Mouse (Mus musculus) embryo, embryonic 10.5 days (tissue): ENCODE measurements around the gene Gnptg.

Experiments used
- DNase-seq: peaks from one replicate; pipeline ENCODE4 v3.0.0-alpha.2; 2015; ENCODE audit warnings: low spot score

Gene Gnptg

GRCm38 (mm10) chr17:25239695-25240636, at the start of gene Gnptg, which contains the start of gene Tsr3:
Gnptg (minus strand) TSS chr17:25240124.
Tsr3 (plus strand) TSS chr17:25240170.
- DNase-seq = peak; percentile 96

DNA sequence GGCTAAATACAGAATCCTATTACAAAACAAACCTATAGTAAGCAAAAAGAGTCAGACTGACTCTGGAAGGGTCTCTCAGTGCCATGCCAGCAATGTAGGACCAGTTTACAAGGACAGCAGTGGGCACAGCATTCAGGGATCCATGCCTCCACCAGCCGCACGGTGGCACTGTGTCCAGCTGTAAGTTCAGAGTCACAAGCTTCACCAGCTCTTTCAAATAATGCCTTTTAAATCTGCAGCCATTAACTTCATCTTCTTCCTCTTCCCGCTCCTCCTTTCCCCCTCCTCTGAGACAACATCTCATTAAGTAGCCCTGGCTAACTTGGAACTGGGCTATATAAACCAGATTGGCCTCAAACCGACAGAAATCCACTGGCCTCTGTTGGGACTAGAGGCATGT, 48.9 kb upstream of the Gnptg start:
- peak; percentile 71 for DNase-seq

- DNase-seq = peak; percentile 83
These were observed 45.1 kb upstream of the Gnptg start for GRCm38 (mm10) chr17:25285033-25285432.

- no peak for DNase-seq
These were observed 42.2 kb upstream of the Gnptg start for GRCm38 (mm10) chr17:25282133-25282532.

DNA sequence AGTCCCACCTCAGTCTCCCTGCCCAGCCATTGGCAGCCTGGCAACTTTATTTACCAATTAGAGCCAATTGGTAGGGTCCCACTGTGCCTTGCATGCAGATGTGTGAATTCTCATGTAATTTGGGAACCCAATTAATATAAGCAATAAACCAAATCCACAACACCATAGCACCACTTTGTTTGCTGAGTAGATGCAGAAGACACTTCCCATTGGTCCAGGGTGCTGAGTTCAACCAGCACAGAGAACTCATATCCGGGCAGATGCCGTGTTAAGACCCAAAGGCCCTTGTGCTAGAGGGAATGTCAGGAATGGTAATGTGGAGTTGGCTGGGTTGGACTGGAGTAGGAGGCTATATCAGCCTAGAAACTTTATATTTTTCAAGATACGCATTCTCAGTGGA, 35.9 kb upstream of the Gnptg start:
- DNase-seq = no peak

GRCm38 (mm10) chr17:25274571-25275346, 34.8 kb upstream of the Gnptg start, which contains the start of gene Ube2i:
Ube2i (minus strand) TSS chr17:25274622.
- no peak for DNase-seq

DNA sequence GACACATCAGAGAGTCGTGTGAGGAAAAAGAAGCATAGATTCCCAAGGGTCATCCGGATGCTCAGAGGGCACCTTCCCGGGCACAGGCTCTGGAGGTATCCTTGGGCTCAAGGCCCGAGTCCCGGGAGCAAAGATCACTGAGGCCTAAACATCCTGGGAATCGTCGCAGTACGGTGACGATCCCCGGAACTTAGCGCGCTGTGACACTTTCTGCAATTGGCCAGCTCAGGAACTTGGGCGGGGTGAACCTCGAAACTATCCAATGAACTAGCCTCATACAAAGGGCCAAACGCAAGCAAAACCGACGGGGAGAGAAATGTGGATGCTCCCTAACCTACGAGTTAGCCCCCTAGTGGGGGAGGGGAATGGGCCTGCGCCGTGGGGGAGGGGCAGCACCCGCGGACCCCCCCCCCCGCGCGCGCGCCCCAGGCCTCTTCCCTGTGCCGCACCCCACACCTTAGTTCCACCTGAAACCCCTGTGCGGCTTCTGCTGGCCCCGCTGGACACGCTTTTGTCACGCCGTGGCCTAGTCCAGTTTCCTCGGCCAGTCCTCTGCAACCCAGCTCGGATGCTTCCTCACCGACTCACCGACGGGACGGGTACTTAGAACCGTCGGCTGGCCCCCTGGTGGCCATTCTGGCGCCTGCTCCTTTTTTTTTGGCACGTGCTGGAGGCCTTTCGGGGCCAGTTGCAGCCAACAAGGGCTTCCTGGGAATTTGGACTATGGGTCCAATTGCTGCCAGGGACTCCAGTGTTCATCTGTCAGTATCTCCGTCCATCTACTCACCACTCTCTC, 34.0 kb upstream of the Gnptg start:
- peak; percentile 98 for DNase-seq

DNA sequence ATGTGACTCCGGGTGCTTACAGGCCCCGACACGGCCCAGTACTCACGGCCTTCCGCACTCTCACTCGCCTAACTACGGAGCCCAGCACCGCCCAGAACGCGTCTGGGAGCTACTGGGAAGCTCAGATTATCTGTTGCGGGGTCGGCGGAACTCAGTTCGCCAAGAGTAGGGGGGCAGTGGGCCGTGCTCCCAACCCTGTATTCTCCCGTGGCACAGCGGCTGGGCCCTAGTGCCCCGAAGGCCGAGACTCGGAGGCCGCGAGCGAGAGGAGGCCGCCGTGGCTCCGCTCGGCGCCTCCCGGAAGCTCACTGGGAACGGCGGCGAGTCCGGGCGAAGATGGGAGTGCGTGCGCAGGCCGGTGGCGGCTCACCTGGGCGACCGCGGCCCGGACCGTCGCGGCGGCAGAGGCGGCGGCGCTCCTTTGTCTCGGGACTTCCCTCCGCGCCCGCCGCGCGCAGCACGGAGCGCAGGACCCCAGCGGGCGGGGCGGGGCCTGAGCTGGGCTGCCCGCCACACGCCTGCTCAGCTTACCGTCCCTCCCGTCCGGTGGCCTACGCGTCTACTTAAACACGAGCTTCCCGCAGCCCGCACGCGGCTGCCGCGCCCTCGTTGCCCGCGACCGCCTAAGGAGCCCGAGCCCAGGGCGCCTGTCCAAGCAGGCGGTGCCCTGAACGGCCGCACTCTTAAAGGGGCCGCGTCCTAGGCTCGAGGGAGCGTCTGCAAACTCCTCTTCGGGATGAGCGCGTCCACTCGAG, 33.2 kb upstream of the Gnptg start:
- peak; percentile 92 for DNase-seq

GRCm38 (mm10) chr17:25272326-25272725, 32.4 kb upstream of the Gnptg start:
- DNase-seq = peak; percentile 27

DNA sequence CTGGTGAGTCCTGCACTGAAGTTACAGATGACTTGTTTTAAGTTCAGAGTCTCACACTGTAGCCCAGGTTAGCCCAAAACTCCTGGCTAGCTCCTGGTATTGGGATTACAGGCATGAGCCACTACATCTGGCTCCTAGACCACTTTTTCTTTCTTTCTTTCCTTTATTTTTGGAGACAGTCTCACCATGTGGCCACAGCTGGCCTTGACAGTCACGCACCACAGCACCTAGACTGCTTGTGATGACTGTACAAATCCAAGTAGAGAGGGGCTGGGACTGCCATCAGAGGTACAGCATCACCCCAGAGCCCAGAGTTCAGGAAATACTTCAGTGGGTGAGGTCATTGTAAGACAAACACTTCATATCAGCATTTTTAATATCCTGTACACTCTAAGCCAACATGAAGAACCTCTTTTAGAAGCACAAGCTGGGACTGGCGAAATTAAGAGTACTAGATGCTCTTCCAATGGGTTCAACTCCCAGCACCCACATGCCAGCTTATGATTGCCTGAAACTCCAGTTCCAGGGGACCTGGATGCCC, 30.9 kb upstream of the Gnptg start:
- DNase-seq = no peak

GRCm38 (mm10) chr17:25264453-25264852, 24.5 kb upstream of the Gnptg start:
- DNase-seq = no peak

DNA sequence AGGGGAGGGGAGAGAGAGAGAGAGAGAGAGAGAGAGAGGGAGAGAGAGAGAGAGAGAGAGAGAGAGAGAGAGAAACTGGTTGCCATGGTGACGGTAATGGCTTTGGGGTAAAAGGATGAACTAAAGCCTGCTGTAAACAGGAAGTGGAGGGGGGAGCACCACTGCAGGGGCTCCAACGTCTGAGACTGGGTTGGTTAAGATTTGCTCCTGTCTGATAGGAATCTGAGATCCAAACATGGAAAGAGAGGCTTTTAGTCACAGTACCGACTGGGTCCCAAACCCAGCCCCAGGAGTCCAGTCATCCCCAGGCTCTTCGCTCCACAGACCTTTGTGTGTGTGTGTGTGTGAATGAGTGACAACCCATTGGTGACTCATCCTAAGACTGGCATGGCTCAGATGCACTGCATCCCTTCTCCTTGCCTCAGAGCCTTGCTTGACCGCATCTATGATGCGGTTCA, 17.9 kb upstream of the Gnptg start:
- DNase-seq = no peak

DNA sequence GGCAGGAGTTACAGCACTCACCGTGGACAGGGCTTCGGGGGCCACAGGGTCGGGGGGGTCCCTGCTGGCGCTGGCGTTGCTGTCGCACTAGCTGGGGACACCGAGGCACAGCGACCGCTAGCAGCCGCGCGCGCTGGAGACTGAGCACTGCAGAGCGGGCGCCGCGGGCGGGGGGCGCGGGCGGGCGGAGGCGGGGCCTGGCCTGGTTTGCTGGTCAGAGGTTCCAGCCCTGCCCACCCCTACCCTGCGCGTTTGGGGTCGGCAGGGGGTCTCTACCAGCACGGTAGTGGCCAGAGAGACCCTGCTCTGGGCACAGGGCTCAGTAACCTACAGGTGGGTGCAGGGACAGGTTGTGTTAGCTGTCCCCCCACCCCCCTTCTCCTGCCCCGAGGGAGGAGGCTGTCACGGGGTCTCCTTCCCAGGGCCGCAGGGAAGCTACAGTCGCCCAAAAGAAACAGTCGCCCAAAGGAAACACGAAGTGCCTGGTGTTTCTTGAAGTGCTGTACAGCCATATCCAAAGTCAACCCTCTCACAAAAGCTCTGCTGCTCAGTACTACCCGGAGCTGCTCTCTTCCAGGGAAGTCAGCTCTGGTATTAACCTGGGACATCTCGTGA, 16.3 kb upstream of the Gnptg start, which contains the start of gene Baiap3:
Gene Baiap3, minus strand, starts transcription at position 225 of the 615 bp plus-strand sequence.
- peak; percentile 54 for DNase-seq

DNA sequence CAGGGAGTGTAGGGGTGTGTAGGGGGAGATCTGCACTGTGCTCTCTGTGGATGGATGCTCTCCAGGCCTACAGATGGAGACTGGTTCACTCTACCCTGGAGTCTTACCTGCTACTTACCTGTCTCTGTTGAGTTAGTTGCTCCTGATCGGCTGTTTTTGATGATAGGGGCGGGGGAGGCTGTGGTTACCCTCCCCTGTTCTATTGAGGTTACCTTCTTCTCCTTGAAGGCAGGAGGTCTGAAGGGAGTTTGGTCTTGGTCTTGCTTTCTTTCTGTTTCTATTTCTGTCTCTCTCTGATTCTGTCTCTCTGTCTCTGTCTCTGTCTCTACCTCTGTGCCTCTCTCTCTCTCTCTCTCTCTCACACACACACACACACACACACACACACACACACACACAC, 15.2 kb upstream of the Gnptg start:
- no peak for DNase-seq

- no peak for DNase-seq
These were observed 13.8 kb upstream of the Gnptg start for GRCm38 (mm10) chr17:25253760-25254159.

DNA sequence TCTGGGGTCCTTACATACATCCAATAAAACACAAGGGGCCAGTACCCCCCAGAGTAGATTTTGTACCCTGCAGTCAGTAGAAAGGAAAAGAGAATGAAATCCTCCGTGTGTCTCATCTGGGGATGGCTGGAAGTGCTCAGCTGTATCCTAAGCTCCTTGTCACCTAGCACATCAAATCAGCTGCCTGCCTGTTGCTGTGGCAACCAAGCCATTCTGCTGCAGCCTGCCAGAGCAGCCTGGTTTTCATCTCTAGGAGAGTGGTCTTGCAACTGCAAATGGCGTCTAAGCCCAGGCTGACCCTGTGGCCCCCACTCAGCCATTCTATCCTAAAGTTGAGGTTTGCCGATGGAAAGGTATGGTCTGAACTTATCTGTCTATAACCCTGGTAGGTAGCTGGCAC, 12.7 kb upstream of the Gnptg start:
- peak; percentile 24 for DNase-seq

GRCm38 (mm10) chr17:25250181-25250835, 10.4 kb upstream of the Gnptg start:
- DNase-seq = no peak

- DNase-seq = no peak
These were observed 8.3 kb upstream of the Gnptg start for GRCm38 (mm10) chr17:25248033-25248750.

DNA sequence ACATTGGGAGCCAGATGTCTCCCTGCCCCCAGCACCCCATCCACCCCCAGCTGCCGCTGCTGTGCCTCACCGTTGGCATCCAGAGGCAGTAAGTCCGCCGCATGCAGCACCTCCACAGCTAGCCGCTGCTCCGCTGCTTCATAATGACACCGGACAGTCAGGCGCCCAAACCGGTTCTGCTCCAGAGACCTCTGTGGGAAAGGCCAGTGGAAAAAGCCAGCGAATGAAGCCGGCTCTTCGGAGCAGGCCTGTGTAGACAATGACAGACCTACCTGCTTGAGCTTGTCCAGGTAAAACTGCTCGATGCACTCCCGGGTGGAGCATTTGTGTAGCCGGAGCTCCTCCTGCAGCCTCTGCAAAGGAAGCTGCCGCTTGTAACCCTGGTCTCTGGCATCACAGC, 4.3 kb upstream of the Gnptg start:
- DNase-seq = no peak
